Mouse (Mus musculus): ENCODE measurements around the gene C530008M17Rik.
"Not testable (repeated sequence)": the region's sequence is repeated elsewhere in the genome, so short reads cannot be mapped to it uniquely, and the experiment has no call there.

C530008M17Rik gene

DNA sequence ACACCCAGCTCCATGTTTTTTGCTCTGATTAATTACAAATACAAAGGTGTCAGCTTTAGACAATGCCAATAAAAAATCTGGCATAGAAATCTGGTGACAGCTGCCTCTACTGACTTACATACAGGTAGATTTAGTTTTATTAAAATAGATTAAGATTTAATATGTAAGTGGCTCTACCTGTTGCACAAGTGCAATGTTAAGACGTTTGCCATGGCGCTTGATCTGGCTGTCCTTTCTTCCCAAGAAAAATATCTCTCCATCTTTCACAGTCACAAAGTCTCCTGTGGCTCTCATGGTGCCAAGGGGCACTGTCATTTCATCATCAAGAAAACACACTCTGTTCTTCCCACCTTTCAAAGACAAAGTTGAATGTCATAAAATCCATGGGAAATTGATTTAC is 230.7 kb downstream of the C530008M17Rik start:
- DNase-seq (ENCODE audit: extremely low spot score, low spot score), result no peak

DNA sequence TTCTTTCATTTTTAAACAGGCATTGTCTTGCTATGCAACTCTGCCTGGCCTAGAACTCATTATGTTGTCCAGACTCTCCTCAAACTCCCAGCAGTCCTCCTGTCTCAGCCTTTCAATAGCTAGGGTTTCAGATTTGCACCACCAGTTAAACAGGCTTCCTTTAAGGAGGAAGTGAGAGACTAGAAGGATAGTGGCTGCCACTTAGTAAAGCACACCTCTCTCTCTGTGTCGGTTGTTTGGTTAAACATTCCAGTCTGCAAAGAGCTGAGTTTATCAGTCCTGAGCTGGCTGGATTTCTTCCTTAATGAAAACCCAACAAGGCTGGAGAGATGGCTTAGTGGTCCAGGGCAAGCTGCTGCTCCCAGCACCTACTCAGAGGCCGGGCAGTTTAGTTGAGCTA is 236.3 kb downstream of the C530008M17Rik start:
- no peak for DNase-seq (ENCODE audit: extremely low spot score, low spot score)

GRCm38 (mm10) chr5:76893084-76893483 is 236.8 kb downstream of the C530008M17Rik start:
- DNase-seq (ENCODE audit: extremely low spot score, low spot score), result no peak

DNA sequence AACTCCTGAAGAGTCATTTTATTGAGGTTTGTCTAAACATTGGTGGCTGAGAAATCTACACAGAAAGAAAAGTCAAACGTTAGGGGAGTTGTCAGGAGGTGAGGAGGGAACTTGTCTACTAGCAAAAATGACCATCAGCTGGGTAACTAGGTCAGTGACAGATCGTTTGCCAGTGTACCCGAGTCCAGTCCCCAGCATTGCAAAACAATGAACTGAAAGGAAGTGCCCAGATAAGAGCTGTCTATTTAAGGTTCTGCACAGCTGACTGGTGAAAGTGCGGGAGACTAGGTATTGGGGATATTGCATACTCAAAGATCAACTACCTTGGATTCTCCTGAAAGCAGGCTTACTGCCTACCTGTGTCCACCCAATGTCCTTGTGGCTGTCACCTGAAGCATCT is 245.8 kb downstream of the C530008M17Rik start:
- DNase-seq (ENCODE audit: extremely low spot score, low spot score), result no peak

DNA sequence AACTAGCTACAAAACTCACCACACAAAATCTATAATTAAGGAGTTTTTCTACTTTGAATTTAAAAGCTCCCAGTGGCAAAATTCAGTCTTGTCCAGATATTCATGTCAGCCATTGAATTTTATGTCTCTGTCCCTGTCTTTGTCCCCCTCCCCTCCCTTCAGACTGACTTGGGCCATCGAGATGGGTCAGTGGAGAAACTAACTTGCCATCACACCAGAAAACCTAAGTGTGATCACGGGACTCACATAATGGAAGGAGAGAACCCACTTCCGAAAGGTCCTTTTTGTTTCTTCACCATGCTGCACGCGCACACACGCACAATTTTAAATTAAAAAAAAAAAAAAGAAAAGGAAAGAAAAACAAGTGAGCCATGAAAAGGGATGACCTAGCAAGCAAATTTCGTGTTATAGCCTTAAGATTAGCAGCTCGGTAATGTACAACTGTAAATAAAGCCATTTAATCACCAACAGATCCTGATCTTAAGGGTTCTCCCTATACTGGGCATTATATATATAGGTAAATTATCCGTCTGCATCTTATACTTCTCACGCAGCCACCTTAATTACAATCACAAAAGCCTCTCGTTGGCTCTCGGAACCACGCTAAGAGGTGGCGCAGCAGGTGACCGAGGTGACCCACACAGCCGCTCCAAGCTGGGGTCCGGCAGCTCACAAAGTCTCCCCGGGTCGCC is 248.5 kb downstream of the C530008M17Rik start:
- peak; percentile 22 for DNase-seq (ENCODE audit: extremely low spot score, low spot score)

DNA sequence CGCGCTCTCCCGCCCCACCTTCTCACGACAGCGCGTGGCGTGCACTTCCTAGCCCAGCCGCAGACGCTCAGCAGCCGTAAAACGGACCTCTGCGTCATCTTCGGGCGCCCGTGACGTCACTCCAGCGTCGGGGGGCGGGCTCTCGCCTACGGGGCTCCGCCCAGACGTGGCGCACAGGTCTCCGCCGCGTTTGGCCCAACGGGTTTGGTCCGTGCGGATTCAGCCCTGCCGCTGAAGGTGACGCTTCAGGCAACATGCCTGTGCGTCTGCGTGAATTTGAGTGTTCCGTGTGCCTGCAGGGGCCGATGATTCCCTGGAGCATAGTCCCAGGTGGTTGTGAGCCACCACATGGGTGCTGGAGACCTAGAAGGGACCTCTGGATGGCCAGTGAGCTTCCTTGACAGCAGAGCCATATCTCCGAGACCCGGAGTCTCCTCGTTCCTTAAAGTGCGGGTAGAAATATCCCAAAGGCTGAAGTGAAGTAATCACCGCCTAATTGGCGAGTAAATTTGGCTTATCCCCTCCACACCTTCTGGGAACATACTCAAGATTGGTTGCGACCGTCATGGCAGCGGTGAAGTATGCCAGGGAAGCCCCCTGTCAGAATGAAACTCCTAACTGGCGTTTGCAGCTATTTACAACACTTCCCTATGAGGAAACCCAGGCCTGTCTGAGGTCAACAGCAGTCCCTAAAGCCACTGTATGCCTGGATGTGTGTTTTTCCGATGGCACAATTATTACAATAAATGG is 249.3 kb downstream of the C530008M17Rik start, which contains the start of gene Aasdh:
Gene Aasdh, minus strand, starts transcription at position 110 of the 750 bp plus-strand sequence.
- DNase-seq (ENCODE audit: extremely low spot score, low spot score), result peak; percentile 100

DNA sequence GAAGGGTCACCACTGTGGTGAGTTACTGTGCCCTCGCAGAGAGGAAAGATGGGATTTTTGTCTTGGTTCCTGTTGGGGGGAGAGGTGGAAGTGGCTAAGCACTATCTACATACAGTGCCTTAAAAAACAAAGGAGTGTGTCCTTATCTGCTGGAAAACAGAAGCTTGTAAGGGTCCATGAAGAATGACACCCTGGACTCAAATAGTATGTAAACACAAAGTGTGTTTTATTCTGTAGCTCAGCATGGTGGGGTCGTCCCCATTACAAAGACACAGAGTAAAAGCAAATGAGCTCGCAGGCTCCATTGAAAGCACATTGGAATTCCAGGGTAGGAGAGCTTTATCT is 249.8 kb downstream of the C530008M17Rik start:
- DNase-seq (ENCODE audit: extremely low spot score, low spot score), result no peak

GRCm38 (mm10) chr5:76910807-76911206 is 254.5 kb downstream of the C530008M17Rik start:
- no peak for DNase-seq (ENCODE audit: extremely low spot score, low spot score)

DNA sequence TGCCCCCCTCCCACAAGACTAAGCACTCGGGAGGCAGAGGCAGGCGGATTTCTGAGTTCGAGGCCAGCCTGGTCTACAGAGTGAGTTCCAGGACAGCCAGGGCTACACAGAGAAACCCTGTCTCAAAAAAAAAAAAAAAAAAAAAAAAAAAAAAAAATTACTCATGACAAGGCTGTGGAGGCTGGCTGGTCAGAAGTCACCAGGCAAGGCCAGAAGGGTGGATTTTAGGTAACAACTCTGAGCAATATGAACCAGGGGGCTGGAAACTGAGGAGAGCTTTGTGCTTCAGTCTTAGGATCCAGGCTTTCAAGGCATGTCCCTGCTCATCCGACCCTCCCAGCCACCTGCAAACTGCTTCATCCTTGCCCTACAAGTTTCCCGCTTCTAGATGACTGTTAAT is 256.2 kb downstream of the C530008M17Rik start:
- DNase-seq (ENCODE audit: extremely low spot score, low spot score), result not testable (repeated sequence)

DNA sequence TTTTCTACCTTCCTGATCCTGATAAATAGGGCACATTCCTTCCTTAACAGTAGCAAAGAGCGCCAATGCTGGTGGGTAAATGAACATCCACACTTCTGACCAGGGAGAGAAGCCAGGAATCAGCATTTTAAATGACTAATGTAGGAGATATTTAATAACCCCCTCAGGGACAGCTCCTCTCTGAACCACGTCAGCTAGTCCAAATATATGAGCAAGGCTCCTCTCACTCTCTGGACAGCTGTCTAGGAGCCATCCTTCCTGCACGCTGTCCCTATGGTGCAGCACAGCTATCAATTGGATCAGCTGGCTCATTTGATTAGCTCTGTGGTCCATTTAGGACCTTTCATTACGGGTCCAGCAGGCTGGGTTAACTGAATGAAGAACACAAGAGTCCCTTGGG is 266.5 kb downstream of the C530008M17Rik start:
- DNase-seq (ENCODE audit: extremely low spot score, low spot score), result no peak

Data from neural tube, embryonic 10.5 days (tissue).